Mouse (Mus musculus): ENCODE results near the gene Csgalnact2.
A peak's percentile ranks its signal among the peaks of the same experiment; 100 is the strongest.

Csgalnact2 gene

DNA sequence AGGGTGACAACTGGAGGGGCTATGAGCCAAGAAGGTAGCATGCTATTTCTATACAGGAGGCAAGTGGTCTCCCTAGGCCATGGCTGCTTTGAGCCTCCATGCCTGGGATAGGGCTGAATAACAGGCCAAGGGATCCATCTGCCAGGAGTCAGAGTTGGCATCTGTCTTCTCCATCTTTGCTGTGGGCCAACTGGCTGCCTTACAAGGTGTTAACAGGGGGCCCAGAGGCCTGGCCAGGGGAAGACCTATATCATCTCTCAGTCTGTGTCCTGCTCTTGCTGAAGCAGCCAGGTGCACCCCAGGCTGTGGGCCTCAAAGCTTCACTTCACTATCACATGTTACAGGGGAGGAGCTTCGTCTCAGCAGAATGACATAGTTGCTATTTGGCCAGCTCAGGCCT, 66.8 kb downstream of the Csgalnact2 start:
- DNase-seq, result no peak

DNA sequence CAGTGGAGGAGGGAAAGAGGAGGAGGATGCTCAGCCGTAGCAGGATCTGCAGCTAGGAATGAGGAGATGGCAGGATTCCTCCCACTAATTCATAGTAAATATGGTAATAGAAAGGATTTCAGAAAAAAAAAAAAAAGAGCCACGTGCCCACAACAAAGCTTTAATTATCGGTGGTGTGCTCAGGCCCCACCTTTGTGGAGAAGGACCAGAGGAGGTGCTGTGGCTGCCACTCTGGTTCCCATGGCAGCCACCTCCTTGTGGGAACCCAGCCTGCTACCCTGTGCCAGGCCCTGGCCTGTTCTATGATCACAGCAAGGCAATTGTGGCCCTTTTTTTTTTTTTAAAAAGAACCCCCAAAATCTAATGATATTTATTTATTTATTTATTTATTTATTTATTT, 67.5 kb downstream of the Csgalnact2 start:
- DNase-seq, result no peak

DNA sequence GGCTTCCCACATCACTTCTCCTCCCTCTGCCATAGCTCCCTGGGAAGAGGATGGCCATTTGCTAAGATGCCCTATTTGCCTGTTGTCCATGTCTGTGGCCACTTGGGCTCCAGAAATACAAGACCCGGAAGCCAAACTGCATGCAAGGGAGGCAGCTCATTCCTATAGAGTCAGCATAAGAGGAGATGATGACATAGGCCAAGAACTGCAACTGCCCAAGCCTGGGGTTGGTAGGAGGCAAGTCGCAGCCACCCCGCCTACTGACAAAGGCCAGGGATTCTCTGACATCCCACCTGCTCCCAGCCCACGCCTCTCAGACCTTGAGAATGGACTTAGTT, 68.0 kb downstream of the Csgalnact2 start:
- no peak for DNase-seq

DNA sequence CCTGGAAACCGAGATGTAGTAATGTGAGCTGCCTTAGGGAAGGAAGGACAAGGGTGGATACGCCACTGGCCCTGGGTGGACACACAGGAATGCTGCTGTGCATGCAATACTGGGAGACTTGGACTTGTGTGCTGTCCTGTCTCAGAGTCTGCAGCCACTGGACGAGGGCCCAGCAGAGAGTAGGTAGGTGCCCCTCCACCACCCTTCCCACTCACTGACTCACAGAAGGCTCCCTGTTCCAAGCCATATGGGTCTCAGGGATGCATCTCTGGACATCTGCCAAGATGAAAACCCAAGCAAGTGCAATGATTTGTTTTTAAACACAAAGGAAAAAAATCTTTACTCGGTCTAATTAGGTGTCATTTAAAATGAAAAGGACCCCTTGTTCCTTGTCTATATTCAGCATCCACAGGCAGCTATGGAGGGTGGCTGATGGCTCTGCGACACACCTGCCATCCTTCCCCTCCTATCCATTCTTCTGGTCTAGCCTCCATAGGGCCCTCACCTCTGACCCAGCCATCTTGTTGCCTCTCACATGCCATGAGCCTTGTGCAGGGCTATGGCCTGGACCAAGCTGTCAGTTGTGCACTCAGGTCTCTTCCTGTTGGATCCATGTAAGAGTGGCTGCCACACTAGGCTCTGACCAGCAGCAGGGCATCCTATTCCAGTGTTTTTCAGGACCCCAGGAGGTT, 68.5 kb downstream of the Csgalnact2 start:
- no peak for DNase-seq

DNA sequence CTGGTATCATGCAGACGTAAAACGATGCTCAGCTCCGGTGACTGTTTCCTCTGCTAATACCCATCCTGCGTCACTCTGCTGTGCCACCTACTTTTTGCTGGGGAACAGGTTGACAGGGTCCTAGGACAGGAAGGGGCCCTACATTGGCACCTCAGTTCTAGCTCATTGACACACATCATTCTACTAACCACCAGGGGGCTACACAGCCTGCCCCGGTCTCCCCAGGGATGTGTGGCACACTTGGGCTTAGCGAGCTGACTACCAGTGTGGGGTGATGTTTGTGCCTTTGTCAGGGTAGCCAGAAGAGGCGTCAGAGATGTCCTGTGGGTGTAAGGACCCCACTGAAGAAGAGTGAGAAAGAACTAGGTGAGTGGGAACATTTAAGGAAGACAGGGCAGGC, 71.2 kb downstream of the Csgalnact2 start:
- no peak for DNase-seq

DNA sequence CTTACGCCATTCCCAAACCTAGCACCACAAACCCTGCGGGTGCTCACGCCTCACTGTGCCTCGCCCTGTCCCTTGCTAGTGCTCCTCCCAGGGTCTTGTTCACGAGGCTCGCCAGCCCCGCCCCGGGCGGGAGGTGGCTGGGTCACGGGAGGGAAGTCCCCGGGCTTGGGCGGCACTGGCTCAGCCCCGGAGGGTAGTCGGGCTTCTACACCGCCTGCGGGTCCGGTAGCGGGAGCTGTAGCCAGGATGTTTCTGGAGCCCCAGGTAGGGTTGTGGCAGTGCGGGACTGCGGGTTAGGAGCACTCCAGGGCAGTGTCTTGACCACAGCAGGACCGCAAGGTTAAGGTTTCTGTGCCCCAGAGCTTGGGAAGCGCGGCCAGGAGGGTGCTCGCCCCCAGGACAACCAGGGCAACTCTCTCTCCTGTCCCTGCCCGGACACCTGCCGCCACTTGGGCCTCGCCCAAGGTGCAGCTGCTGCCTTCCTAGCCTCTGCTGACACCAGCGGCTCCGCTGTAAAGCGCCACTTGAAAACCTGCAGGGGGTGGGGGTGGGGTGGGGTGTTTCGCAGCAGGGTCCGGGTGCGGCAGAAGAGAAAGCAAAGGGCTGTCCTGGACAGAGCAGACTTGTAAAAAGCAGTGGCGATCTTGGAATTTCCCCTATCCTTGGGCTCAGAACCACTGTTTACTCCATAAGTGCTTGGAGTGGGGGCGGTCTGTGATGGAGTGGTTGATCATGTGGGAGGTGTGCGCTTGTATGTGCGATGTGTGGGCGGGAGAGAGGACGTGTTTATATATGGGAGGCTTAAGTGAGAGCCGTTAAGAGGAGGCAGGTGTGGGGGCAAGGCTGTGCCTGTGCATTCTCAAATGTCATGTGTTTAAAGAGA, 72.5 kb downstream of the Csgalnact2 start:
- peak; percentile 21 for DNase-seq

DNA sequence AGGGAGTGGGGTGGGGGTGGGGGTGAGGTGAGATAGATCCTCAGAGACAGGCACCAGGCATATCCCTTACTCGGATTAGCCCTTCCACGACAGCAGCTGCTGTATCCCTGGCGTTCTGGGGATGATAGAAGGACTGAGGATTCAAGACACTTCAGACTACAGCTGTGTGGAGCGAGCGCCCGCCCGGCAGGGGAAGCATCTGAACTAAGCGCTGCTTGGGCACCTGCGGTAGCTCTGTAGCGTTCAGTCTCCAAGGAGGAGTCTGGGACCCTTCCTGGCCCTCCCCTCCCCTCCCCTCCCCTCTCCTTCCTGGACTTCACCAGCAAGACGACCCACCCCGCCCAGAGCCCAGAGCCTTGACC, 73.1 kb downstream of the Csgalnact2 start:
- no peak for DNase-seq

DNA sequence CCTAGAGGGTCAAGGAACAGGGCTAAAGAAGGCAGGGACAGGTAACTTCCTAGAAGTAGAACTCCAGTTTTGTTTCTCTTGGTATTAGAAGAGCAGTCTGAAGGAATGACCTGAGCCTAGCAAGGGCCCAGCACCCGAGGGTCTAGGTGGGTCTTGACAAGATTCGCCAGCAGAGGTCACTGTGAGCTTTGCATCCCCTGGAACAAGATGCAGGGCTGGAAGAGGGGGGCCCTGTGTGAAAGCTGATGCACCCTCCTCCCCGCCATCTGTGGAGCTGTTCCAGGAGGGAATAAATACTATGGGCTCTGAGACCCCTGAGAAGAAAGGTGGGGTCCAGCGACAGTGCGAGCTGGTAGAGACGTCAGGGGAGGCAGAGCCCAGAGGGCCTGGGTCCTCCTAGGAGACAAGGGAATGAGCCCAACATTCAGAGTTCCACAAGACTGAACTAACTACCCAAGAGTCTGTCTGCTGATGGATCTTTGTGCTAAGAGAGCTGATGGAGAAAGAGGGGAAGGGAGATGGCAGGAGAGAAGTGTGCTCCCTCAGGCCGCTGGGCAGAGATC, 73.9 kb downstream of the Csgalnact2 start:
- DNase-seq, result peak; percentile 36

DNA sequence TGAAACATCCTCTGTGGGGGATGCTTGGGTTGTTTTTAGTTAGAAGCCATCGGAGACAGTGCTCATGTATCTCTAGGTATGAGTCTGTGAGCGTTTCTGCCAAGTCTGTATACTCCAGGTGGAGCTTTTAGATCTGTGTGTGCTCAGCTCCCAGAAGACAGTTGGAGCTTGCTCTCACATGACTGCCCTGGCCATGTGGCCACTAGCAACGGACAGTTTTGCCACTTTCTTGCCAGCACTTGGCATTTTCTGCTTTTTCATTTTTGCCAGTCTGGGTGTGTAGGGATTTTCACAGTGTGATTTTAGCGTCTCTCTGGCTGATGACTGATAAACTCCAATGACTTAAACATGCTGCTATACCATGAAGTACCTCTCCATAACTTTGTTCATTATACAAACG, 75.7 kb downstream of the Csgalnact2 start:
- no peak for DNase-seq

DNA sequence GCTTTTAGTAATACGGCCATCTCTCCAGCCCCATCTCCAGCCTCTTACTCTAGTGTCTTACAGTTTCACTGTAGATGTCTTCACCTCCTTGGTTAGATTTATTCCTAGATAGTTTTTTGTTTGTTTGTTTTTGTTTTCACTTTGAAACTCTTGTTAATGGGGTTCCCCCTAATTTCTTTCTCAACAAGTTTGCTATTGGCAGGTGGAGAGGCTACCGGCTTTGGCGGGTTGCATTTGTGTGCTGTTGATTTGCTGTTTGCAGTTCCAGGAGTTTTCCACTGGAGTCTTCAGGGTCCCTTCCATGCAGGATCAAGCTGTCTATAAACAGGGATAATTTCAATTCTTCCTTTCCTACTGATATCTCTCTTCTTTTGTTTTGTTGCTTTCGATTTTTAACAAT, 77.7 kb downstream of the Csgalnact2 start:
- DNase-seq, result no peak
